Mouse (Mus musculus) lung, postnatal 0 days (tissue): ENCODE measurements at regions not wholly inside any gene's neighbourhood (a gene's known extent, or its start where the extent isn't known, plus 50 kb on each side); places are given as distances from the start of the nearest gene placed in this dataset.

ENCODE experiments used
- CTCF ChIP-seq: IDR thresholded peaks from 2 replicates; pipeline ENCODE4 v1.5.1; 2016; ENCODE audit warnings: antibody characterized with exemption, mild to moderate bottlenecking
- EP300 ChIP-seq: IDR thresholded peaks from 2 replicates; pipeline ENCODE4 v1.6.1; 2016; ENCODE audit warnings: antibody characterized with exemption, mild to moderate bottlenecking, control low read depth

DNA sequence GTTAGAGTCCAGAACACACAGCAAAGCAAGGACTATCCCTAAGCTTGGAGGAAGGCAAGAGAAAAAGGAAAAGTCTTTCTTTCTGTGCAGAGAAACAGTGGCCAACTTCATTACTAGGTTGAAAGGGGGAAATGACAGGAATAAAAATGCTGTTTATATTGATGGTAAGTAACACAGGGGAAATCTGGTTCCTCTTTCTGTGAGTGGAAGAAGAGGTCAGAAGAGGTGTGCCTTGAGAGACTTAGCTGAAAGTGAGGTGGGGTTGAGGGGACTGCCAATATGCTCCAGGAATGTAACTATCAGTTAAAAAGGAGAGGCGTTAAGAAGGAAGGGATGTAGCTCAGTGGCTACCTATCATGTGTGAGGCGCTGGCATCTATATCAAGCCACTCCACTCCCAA lies 327.5 kb downstream of the Tex13c3 start:
- TF ChIP-seq CTCF (no peak), EP300 (no peak)
